Mouse (Mus musculus) cerebellum, adult 9-11 months (tissue): Measurements from ENCODE around the gene Serpina1e.

Experiments
- DNase-seq: peaks from one replicate; pipeline ENCODE4 v3.0.0; 2022

The Serpina1e gene

GRCm38 (mm10) chr12:103958798-103959197 lies at the start of gene Serpina1e:
Gene Serpina1e (minus strand): TSS chr12:103958975.
- DNase-seq = no peak

DNA sequence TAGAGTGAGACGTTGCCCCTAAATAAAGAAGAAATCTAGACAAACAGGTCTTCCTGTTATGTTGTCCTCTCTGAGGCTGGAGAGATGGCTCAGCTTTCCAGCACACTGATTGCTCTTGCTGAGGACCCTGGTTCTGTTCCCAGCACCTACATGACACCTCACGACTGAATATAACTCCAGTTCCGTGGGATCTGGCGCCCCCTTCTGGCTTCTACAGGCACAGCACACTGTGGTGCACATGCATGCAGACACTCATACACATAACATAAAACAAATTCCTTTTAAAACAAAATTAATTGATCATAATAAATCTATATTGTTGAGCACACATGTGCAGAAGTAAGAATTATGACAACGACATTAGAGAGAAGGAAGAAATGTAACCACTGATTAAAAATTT lies 45.9 kb upstream of the Serpina1e start:
- DNase-seq = no peak

GRCm38 (mm10) chr12:104003238-104003612 lies 44.5 kb upstream of the Serpina1e start:
- DNase-seq = no peak

- no peak for DNase-seq
These were observed 43.9 kb upstream of the Serpina1e start for GRCm38 (mm10) chr12:104002569-104003237.

DNA sequence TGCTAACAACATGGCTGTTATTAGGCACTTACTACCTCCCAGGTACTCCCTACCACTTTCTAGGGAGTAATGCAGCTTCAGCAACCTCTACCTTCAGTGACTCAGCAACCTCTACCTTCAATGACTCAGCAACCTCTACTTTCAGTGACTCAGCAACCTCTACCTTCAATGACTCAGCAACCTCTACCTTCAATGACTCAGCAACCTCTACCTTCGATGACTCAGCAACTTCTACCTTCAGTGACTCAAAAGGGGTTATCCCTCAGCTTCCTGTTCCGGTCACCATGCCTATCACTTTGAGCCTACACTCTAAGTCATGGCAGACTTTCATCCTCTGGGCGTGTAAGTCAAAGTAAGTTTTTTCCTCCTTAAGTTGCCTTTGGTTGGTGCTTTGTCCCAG lies 41.8 kb upstream of the Serpina1e start:
- no peak for DNase-seq

- no peak for DNase-seq
These were observed 40.8 kb upstream of the Serpina1e start for GRCm38 (mm10) chr12:103999611-104000010.

- no peak for DNase-seq
These were observed 37.7 kb upstream of the Serpina1e start for GRCm38 (mm10) chr12:103996513-103996912.

DNA sequence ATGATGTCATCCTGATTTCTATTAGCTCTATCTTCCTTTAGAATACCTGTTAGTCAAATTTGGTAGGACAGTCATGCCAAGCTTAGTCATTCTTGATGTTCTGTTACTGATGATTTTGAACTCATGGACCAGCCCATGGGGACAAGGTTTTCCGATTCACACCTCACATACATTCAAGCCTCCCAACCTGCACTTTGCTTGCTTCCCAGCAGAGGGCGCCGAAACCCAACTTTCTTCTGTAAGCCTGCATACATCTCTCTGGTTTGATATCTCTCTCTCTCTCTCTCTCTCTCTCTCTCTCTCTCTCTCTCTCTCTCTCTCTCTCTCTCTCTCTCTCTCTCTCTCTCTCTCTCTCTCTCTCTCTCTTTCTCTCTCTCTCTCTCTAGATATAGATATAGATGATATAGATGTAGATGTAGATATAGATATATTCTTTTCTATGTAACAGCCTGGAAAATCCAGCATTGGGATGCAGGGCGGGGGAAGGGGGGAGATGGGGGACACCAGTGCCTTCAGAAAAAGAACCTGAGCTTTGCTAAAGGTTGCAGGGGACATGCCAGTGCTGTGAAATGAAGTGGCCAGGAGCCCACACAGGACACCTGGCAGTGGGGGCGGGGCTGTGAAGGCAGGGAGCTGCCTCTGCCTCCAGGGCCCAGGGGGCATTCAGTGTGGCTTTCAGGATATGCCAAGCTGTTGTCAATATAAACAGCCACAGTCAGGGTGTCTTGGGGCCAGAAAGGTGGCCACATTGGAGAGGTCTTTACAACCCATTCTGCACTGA lies 36.7 kb upstream of the Serpina1e start:
- DNase-seq = peak; percentile 44

DNA sequence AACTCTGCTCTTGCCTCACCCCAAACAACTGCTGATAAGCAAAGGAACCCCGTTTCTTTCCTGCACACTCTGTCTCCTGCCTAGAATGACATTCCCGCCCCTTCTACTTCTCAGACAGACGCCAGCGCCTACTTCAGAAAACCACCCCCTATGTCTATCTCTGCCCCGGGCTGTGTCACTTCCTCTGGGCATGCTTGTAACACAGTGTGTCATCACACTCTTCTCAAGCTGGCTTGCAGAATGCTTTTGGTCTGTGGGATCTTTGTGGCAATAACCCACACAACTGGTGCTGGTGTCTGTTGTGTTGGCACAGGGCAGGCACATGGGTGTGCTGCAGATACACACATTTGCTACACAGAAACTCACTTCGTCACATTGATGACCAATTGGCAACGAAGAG lies 34.2 kb upstream of the Serpina1e start:
- DNase-seq = no peak

- no peak for DNase-seq
These were observed 31.1 kb upstream of the Serpina1e start, which contains the start of gene Serpina11 for GRCm38 (mm10) chr12:103989857-103990256. Gene Serpina11 (minus strand): TSS chr12:103989957.

DNA sequence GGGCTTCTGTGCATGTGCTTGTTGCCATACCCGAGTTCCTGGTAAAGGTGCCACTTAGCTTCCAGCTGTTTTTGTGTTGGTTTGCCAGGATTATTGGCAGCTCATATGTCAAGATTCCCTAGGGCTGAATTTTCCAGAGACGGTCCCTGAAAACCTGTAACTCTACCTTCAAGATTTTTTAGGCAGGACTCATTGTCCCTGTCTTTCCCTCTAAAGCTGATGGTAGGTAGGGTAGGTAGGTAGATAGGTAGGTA lies 30.7 kb upstream of the Serpina1e start:
- DNase-seq = no peak

- DNase-seq = no peak
These were observed 30.2 kb upstream of the Serpina1e start for GRCm38 (mm10) chr12:103988754-103989513.

GRCm38 (mm10) chr12:103985868-103986267 lies 27.1 kb upstream of the Serpina1e start:
- DNase-seq = no peak

- no peak for DNase-seq
These were observed 26.2 kb upstream of the Serpina1e start for GRCm38 (mm10) chr12:103984935-103985334.

DNA sequence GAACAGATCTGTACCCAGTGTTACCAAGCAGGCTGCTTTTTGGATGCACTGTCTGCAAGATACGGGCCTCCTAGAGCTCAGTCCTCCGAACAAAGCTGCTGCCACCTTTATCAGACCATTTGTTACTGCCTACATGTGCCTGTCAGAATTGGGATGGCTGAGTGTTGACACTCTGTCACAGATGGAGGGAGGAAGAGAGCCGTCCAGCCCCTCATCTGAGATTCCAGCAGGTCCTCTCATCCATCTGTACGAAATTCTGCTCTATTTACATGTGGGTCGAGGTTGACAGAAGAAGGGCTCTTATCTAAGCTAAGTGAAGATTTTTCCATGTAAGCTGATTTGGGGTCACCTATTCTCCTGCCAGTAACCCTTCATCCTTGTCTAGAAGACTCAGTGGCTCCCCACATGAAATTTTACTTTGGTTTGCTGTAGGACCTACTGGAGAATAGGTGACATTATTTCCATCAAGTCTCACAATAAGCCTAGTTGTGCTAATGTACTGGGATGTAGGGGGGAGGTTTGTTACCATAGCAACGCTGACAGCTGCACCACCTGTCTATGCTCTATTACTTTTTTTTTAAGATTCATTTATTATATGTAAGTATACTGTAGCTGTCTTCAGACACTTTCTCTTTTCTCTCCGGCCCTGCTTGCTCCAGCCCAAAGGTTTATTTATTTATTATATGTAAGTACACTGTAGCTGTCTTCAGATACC lies 23.0 kb upstream of the Serpina1e start:
- DNase-seq = no peak

GRCm38 (mm10) chr12:103978294-103978693 lies 19.5 kb upstream of the Serpina1e start:
- DNase-seq = no peak

- DNase-seq = no peak
These were observed 19.1 kb upstream of the Serpina1e start for GRCm38 (mm10) chr12:103977846-103978245.

DNA sequence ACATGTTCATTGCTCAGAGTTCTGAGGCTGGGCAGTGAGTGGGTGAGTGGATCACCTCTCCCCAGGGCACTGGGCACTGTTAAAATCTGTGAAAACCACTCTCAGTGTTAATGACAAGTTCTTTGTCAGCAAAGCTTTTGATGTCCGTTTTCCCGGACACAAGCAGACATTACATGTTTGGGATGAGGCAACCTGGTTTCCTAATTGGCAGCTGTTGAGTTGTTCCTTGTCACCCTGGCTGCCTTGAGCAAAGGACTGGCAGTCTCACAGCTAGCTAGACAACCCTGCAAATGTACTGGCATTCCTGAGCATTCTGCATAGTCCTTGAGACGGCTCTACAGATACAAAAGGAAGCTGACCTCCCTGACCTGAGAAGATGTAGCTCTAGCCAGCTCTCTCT lies 18.3 kb upstream of the Serpina1e start:
- no peak for DNase-seq

DNA sequence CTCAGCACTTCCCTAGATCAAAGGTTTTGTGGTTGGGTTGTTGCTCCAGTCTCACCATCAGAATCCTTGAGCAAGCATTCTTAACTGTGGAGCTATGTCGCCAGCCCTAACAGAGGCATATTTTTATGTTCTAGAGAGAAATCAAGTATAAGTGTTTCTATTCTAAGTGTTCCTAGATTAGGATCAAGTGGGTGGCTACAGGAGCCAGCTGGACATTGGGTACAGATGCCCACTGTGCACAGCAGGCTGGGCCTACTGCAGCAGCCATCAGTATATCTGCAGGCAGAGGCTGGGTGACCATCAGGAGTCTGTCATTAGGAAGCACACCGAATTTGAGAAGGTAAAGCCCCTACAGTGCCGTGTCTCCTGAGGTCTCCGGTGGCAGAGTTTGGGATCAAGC lies 12.3 kb upstream of the Serpina1e start:
- DNase-seq = no peak

GRCm38 (mm10) chr12:103969577-103970116 lies 10.9 kb upstream of the Serpina1e start:
- no peak for DNase-seq

- no peak for DNase-seq
These were observed 8.0 kb upstream of the Serpina1e start for GRCm38 (mm10) chr12:103966761-103967160.

GRCm38 (mm10) chr12:103963288-103963687 lies 4.5 kb upstream of the Serpina1e start:
- DNase-seq = no peak

- DNase-seq = no peak
These were observed 4.1 kb upstream of the Serpina1e start for GRCm38 (mm10) chr12:103962860-103963259.
